ENCODE assay signal across 11 mouse cellular contexts in the genomic region with DNA sequence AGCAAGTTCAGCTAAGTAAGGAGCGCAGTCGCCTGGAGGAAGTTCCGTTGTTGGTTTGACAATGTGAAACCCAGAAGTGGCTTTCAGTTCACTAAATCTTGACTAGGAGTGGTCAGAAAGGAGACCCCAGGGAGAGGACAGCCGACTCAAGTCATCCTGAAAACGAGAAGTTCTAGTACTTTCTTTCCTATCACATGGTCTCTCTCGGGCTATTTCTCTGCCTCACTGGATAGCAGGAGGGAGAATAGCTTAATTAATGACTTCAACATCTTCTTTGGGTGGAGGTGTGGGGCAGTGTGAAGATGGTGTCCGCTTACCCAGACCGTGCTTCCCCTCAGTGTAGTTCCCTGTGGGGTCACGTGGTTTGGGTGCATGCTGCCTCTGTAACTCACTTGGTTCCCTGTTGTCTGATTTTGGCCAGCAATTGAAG. TPM values are rescaled to one million over a fixed set of nuclear protein-coding genes. Genes with fewer than 3 reads are reported as not detected.
A peak's percentile ranks its signal among the peaks of the same experiment; 100 is the strongest.
DNase-seq lines count a peak whose midpoint lies in the region; TF ChIP-seq lines count a peak whose summit lies in the region.
"Had no signal": no experiment of that assay in that cellular context is flagged by ENCODE, and none has a peak within 500 bp of the region (broad histone marks: within the 10 kb centered on the region; RNA-seq: fewer than 3 reads in every experiment).

No protein-coding gene starts in this region.

- no peaks in the 10 kb centered on the region for H3K27me3 ChIP-seq in liver, adult 2 months (ENCODE audit: control insufficient read depth, insufficient read depth, low read length)
- H3K27me3 ChIP-seq: heart, embryonic 15.5 days had no signal

- 0 out of 2 replicates have a peak, but pooled peaks cover 3% of the 10 kb centered on the region for H3K4me1 ChIP-seq in liver, adult 2 months (ENCODE audit: control insufficient read depth, insufficient read depth, low read length)
- H3K4me1 ChIP-seq: heart, embryonic 15.5 days had no signal

- H3K79me2 ChIP-seq in liver, adult 2 months (ENCODE audit: control insufficient read depth, insufficient read depth, low read length) = no peaks in the 10 kb centered on the region

- no peaks in the 10 kb centered on the region for H3K36me3 ChIP-seq in liver, adult 2 months (ENCODE audit: control insufficient read depth, insufficient read depth, low read length)
- H3K36me3 ChIP-seq: heart, embryonic 15.5 days had no signal

- TF ChIP-seq CTCF in liver, adult 2 months (IDR thresholded peaks at IDR 0.05; ENCODE audit: low read depth, low read length) = no peak

- no peak overlapping the region for H3K4me3 ChIP-seq in liver, adult 2 months (ENCODE audit: insufficient read depth, low read depth, low read length)
- H3K4me3 ChIP-seq: heart, embryonic 15.5 days had no signal

- TF ChIP-seq POLR2A in liver, adult 2 months (IDR thresholded peaks at IDR 0.05; ENCODE audit: extremely low read depth, insufficient read depth, low read length) = no peak

- 89% methylated on average over 9 of the region's 9 CpGs for WGBS in liver, adult 2 months

- intact Hi-C loops in left cerebral cortex, postnatal 36 days (cut with DNase I) = no loop called here

- H3K27ac ChIP-seq in liver, adult 2 months (replicated peaks; ENCODE audit: insufficient read depth, low read depth, low read length) = no peak overlapping the region
- H3K27ac ChIP-seq: heart, embryonic 15.5 days had no signal

- no peak overlapping the region for H3K9ac ChIP-seq in liver, adult 2 months (ENCODE audit: low read depth, low read length)
- H3K9ac ChIP-seq: heart, embryonic 15.5 days had no signal

- DNase-seq in adrenal gland, adult (ENCODE audit: inconsistent age in 2 of 2, low spot score in 1 of 2) = peak; percentile 11 to 34
- no peak for DNase-seq in adrenal gland, postnatal 25 days
- peak; percentile 61 for DNase-seq in liver, adult 2 months (ENCODE audit: extremely low read depth, low read depth, low spot score)
- DNase-seq in liver = no peak
- DNase-seq in lung, postnatal 4 days = peak; percentile 14 to 42
- peak; percentile 88 to 92 for DNase-seq in spleen, postnatal 36 days (ENCODE audit: low spot score in 2 of 2)
- no peak for DNase-seq in neural tube, embryonic 10.5 days (ENCODE audit: extremely low spot score, low spot score)
- no peak for DNase-seq in left cerebral cortex, postnatal 36 days (ENCODE audit: low spot score in 2 of 2)
- DNase-seq: cerebellum, adult 9-10 months; right cerebral cortex, postnatal 4 days had no signal

RNA-seq across cellular contexts. Expression of a gene that starts 33.3 kb away (rescaled TPM):
- 6.6 and 8.6 TPM in 2 replicates for total RNA-seq in adrenal gland, postnatal 25 days (2021)
- total RNA-seq in liver, adult 2 months (2014; rRNA removed) = 2.1 and 3.0 TPM in 2 replicates
- 4.5 and 6.5 TPM in 2 replicates for polyA plus RNA-seq in liver, adult 2 months (2012; rRNA removed)
- total RNA-seq in left cerebral cortex, postnatal 36 days (2021) = 1 to 10 TPM; 6.0 to 7.1 TPM

RNA-seq across cellular contexts. Expression of a gene that starts 54.3 kb away (rescaled TPM):
- total RNA-seq in adrenal gland, postnatal 25 days (2021) = 1.1 and 2.4 TPM in 2 replicates
- total RNA-seq in liver, adult 2 months (2014; rRNA removed) = 0.27 and 0.28 TPM in 2 replicates
- 0.83 and 0.99 TPM in 2 replicates for polyA plus RNA-seq in liver, adult 2 months (2012; rRNA removed)
- total RNA-seq in left cerebral cortex, postnatal 36 days (2021) = under 1 TPM in 1 of 2 experiments, not detected in 1; 0.32 TPM

Comparison
In these comparisons a context has a peak if more than half of its experiments do, and no peak if none do; other contexts are left out.
1. DNase-seq: peak in adrenal gland, adult (2 of 2), liver, adult 2 months (single experiment), lung, postnatal 4 days (2 of 2) and spleen, postnatal 36 days (2 of 2); none in adrenal gland, postnatal 25 days (single experiment), liver (single experiment), neural tube, embryonic 10.5 days (single experiment) and left cerebral cortex, postnatal 36 days (0 of 2).